Mouse (Mus musculus) heart, postnatal 0 days (tissue): ENCODE results near the gene Zbtb25. TPM values are rescaled to one million over a fixed set of nuclear protein-coding genes. Genes with fewer than 3 reads are reported as not detected.

Experiments
- ATAC-seq: fragments of 200-750 bp; cut with Nextera tagmentation; 2 replicates; pipeline ENCODE4 v1.8.0; 2017; ENCODE audit warnings: low read depth, moderate number of reproducible peaks, moderate library complexity; ENCODE audit not compliant: insufficient read depth
- DNase-seq: peaks from one replicate; pipeline ENCODE4 v3.0.0-alpha.2; 2016; ENCODE audit warnings: low spot score
- H3K27ac ChIP-seq: fragments of 300-500 bp; sonication (generic); 2 replicates; pipeline ENCODE4 v1.5.1; 2014; ENCODE audit warnings: low read depth, mild to moderate bottlenecking
- H3K27me3 ChIP-seq: fragments of 300-500 bp; sonication (generic); 2 replicates; pipeline ENCODE4 v1.6.1; 2014; ENCODE audit warnings: low read length, mixed read lengths; ENCODE audit not compliant: control insufficient read depth, insufficient read depth
- H3K36me3 ChIP-seq: fragments of 300-500 bp; sonication (generic); replicated peaks from 2 replicates; pipeline ENCODE4 v1.6.1; 2014; ENCODE audit warnings: low read length, mixed read lengths; ENCODE audit not compliant: control insufficient read depth, insufficient read depth
- H3K4me1 ChIP-seq: fragments of 300-500 bp; sonication (generic); 2 replicates; pipeline ENCODE4 v1.6.1; 2014; ENCODE audit warnings: antibody characterized with exemption; ENCODE audit not compliant: control insufficient read depth, insufficient read depth
- H3K4me2 ChIP-seq: fragments of 300-500 bp; sonication (generic); 2 replicates; pipeline ENCODE4 v1.6.1; 2014; ENCODE audit warnings: low read depth, mild to moderate bottlenecking, low read length, moderate library complexity
- H3K4me3 ChIP-seq: fragments of 300-500 bp; sonication (generic); 2 replicates; pipeline ENCODE4 v1.5.1; 2014; ENCODE audit warnings: low read depth, low read length
- H3K9ac ChIP-seq: fragments of 300-500 bp; sonication (generic); replicated peaks from 2 replicates; pipeline ENCODE4 v1.6.1; 2014; ENCODE audit warnings: low read depth, low read length, mixed read lengths
- H3K9me3 ChIP-seq: fragments of 300-500 bp; sonication (generic); replicated peaks from 2 replicates; pipeline ENCODE4 v1.6.1; 2016; ENCODE audit warnings: low read length; ENCODE audit not compliant: control insufficient read depth
- CTCF ChIP-seq: IDR thresholded peaks from 2 replicates; pipeline ENCODE4 v1.5.1; 2016; ENCODE audit warnings: antibody characterized with exemption, control low read depth, low read depth
- EP300 ChIP-seq: IDR thresholded peaks from 2 replicates; pipeline ENCODE4 v1.6.1; 2016; ENCODE audit warnings: antibody characterized with exemption, low read depth
- WGBS: fragments of 180-500 bp; shearing (Covaris S2); extraction: QIAGEN DNeasy Blood & Tissue Kit; methylation state at CpG from one replicate; pipeline ENCODE4 v1.1.7; 2014; 5-methylcytosine and 5-hydroxymethylcytosine counted together
- polyA plus RNA-seq: library from polyadenylated mRNA; unstranded; fragments of >200 nt; fragmentation: Nextera tagmentation; extraction: Ambion mirVana; gene quantifications from 2 replicates; pipeline ENCODE4 v1.2.1, GENCODE M21; 2015
- total RNA-seq: library from RNA; depleted of rRNA; stranded (reverse); fragments of >200 nt; gene quantifications from 2 replicates; pipeline ENCODE4 v1.2.3, GENCODE M21; 2014; ENCODE audit warnings: low replicate concordance

Zbtb25 gene
- total and polyA plus RNA-seq, 2 experiments from 2014 or later = 8.1 to 10.4 TPM

GRCm38 (mm10) chr12:76367096-76367995, 2.1 kb downstream of the Zbtb25 start:
- H3K4me3 ChIP-seq = peak overlapping the region; percentile 66; the same call in 1 of the 2 replicates

DNA sequence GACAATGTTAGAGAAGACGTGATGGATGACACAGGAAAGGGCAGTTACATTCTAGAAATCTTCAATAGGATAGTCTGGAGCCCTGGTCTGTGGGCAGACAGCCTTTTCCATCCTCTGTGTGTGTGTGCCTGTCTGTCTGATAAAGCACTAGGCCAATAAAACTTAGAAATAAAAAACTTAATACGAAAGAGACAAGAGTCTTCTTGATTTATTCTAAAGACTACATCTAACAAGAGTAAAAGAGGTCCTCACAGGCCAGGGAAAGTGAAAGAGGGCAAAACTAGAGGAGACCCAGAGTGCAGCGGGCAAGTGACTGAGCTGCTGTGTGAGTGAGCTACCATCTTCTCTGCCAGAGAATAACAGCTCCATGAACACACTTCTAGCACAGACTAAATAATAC, 3.1 kb downstream of the Zbtb25 start:
- no peak for TF ChIP-seq CTCF
- no peak for TF ChIP-seq EP300
- Histone ChIP-seq H3K4me1 (peaks cover 15% of the 10 kb centered on the region), H3K27ac (no peak overlapping the region)

More at GRCm38 (mm10) chr12:76367096-76367995, 2.1 kb downstream of the Zbtb25 start:
- DNase-seq = no peak
- TF ChIP-seq EP300 (no peak), CTCF (no peak)
- Histone ChIP-seq H3K27ac (peak overlapping the region; percentile 94), H3K9ac (peak overlapping the region; percentile 82), H3K27me3 (no peaks in the 10 kb centered on the region), H3K4me2 (peak overlapping the region; percentile 81), H3K4me1 (peaks cover 23% of the 10 kb centered on the region), H3K9me3 (no peaks in the 10 kb centered on the region), H3K36me3 (no peaks in the 10 kb centered on the region)
- ATAC-seq = no peak
- WGBS = 18% methylated on average over 14 of the region's 14 CpGs

DNA sequence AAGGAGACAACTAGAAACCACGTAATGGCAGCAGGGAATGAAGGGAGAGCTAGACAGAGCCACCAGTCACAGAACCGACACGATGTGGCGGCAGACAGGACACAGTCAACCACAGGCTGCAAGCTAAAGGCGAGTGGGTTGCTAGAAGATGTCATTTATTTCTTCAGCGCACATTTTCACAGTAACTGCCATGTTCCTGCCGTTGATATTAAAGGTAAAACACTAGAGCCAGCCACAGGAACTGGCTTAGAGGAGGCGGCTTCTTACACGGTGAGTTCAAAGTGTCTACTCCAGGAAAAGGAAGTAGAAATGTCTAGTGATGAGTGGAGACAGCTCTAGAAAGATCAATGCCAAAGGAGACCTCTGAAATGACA, 7.1 kb downstream of the Zbtb25 start:
- H3K36me3 ChIP-seq = no peaks in the 10 kb centered on the region
- no peak overlapping the region for H3K4me2 ChIP-seq
- TF ChIP-seq CTCF = no peak
- TF ChIP-seq EP300 = no peak
- no peak for DNase-seq
- no peak overlapping the region for H3K4me3 ChIP-seq
- peaks cover 6% of the 10 kb centered on the region for H3K4me1 ChIP-seq
- H3K27me3 ChIP-seq = no peaks in the 10 kb centered on the region
- H3K9ac ChIP-seq = no peak overlapping the region
- H3K9me3 ChIP-seq = no peaks in the 10 kb centered on the region
- WGBS = 74% methylated on average over 9 of the region's 9 CpGs
- no peak for ATAC-seq
- H3K27ac ChIP-seq = peak overlapping the region; percentile 8; the same call in 1 of the 2 replicates

More for the DNA sequence above, 3.1 kb downstream of the Zbtb25 start:
- H3K9me3 ChIP-seq = no peaks in the 10 kb centered on the region
- no peaks in the 10 kb centered on the region for H3K36me3 ChIP-seq
- no peak overlapping the region for H3K9ac ChIP-seq
- no peak overlapping the region for H3K4me3 ChIP-seq
- DNase-seq (no peak), ATAC-seq (no peak)
- 75% methylated on average over 3 of the region's 3 CpGs for WGBS
- no peaks in the 10 kb centered on the region for H3K27me3 ChIP-seq
- no peak overlapping the region for H3K4me2 ChIP-seq

DNA sequence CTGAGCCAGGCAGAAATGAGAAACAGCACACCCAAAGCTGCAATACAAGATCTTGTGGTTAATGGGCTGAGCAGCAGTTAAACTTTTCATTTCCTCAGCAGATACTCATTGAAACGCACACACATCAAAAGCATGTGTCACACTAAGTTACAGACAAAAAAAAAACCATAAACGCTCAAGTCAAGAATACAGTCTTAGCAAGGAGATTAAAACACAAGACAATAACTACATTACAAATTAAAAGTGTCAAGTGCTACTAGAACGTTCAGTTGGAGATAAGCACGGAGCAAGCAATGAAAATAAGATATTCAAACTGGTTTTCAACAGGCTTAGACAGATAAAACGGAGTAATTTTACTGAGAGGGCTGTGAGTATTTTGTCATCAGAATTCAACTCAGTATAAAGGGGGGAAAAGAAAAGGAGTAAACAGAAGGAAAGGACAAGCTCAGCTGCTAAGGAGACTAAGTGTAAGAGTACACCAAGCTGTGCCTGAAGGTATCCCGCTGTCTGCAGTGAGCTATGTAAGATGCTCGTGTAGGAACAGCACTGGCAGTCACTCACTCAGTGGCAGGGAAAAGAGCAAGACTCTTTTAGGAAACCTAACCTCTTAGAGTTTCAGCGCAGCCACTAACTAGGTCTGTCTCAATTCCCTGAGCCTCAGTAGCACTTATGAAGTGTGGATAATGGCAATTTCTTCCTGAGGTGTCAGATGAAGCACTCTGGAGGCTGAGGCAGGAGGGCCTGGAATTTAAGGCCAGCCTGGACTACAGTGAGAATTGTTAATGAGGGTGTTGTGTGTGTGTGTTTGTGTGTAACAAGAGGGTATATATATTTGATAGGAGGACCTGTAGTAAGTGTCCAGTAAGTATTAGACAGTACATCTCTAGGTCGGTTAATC, 7.7 kb downstream of the Zbtb25 start:
- ATAC-seq (no peak), DNase-seq (no peak)
- peak overlapping the region; percentile 8; the same call in 1 of the 2 replicates for H3K27ac ChIP-seq
- no peak overlapping the region for H3K4me2 ChIP-seq
- no peaks in the 10 kb centered on the region for H3K36me3 ChIP-seq
- H3K27me3 ChIP-seq = no peaks in the 10 kb centered on the region
- TF ChIP-seq EP300 (no peak), CTCF (no peak)
- H3K9me3 ChIP-seq = no peaks in the 10 kb centered on the region
- H3K4me3 ChIP-seq = no peak overlapping the region
- WGBS = 54% methylated on average over 9 of the region's 9 CpGs
- H3K9ac ChIP-seq = no peak overlapping the region
- no peaks in the 10 kb centered on the region for H3K4me1 ChIP-seq

DNA sequence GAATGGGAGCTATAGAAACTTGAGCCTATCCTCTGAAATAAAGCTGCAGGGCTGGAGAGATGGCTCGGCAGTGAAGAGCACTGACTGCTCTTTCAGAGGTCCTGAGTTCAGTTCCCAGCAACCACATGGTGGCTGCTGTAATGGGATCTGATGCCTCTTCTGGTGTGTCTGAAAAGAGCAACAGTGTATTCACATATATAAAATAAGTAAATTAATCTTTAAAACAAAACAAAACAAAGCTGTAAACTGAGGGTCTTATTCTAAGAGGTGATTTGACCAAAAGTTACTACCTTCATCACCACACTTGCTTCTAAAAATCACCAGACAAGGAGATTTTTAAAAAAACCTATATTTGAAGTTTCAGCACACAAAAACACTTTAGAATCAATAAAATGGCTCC, 8.5 kb downstream of the Zbtb25 start:
- 79% methylated on average over 1 of the region's 1 CpGs for WGBS
- DNase-seq (no peak), ATAC-seq (no peak)
- Histone ChIP-seq H3K27ac (no peak overlapping the region), H3K4me1 (no peaks in the 10 kb centered on the region), H3K9me3 (no peaks in the 10 kb centered on the region), H3K9ac (no peak overlapping the region), H3K4me3 (no peak overlapping the region), H3K4me2 (no peak overlapping the region), H3K27me3 (no peaks in the 10 kb centered on the region), H3K36me3 (no peaks in the 10 kb centered on the region)
- no peak for TF ChIP-seq CTCF
- TF ChIP-seq EP300 = no peak
